Mouse (Mus musculus): ENCODE data around the gene Galntl6. TPM values are rescaled to one million over a fixed set of nuclear protein-coding genes. Genes with fewer than 3 reads are reported as not detected.

The Galntl6 gene
- polyA plus RNA-seq, 1 experiment from 2014 or later = 0.03 TPM

GRCm38 (mm10) chr8:57962286-57963110 is 949.9 kb downstream of the Galntl6 start:
- no peaks in the 10 kb centered on the region for H3K4me1 ChIP-seq (replicated peaks)
- H3K4me3 ChIP-seq (replicated peaks) = no peak overlapping the region
- H3K4me2 ChIP-seq = no peak overlapping the region
- WGBS (ENCODE audit: insufficient replicate concordance) = 49% methylated on average over 12 of the region's 12 CpGs
- H3K9ac ChIP-seq = no peak overlapping the region
- no peak overlapping the region for H3K27ac ChIP-seq
- DNase-seq (no peak), ATAC-seq (ENCODE audit: low read depth) (no peak)
- H3K27me3 ChIP-seq = no peaks in the 10 kb centered on the region
- no peaks in the 10 kb centered on the region for H3K9me3 ChIP-seq (replicated peaks)
- H3K36me3 ChIP-seq = no peaks in the 10 kb centered on the region

GRCm38 (mm10) chr8:57959136-57959535 is 953.3 kb downstream of the Galntl6 start:
- WGBS (ENCODE audit: insufficient replicate concordance) = 59% methylated on average over 3 of the region's 3 CpGs
- H3K9me3 ChIP-seq (replicated peaks) = no peaks in the 10 kb centered on the region; the same call in 1 of the 2 replicates
- H3K9ac ChIP-seq = no peak overlapping the region
- ATAC-seq (ENCODE audit: low read depth) = no peak
- no peak for DNase-seq
- no peak overlapping the region for H3K4me3 ChIP-seq (replicated peaks)
- no peaks in the 10 kb centered on the region for H3K36me3 ChIP-seq
- H3K27ac ChIP-seq = no peak overlapping the region
- H3K4me2 ChIP-seq = no peak overlapping the region
- H3K4me1 ChIP-seq (replicated peaks) = no peaks in the 10 kb centered on the region
- no peaks in the 10 kb centered on the region for H3K27me3 ChIP-seq

- DNase-seq (no peak), ATAC-seq (ENCODE audit: low read depth) (no peak)
- Histone ChIP-seq H3K4me1 (replicated peaks) (no peaks in the 10 kb centered on the region), H3K9ac (no peak overlapping the region), H3K4me2 (no peak overlapping the region), H3K4me3 (replicated peaks) (no peak overlapping the region), H3K36me3 (no peaks in the 10 kb centered on the region), H3K27me3 (no peaks in the 10 kb centered on the region), H3K27ac (no peak overlapping the region), H3K9me3 (replicated peaks) (no peaks in the 10 kb centered on the region; the same call in 1 of the 2 replicates)
- 51% methylated on average over 16 of the region's 16 CpGs for WGBS (ENCODE audit: insufficient replicate concordance)
Observed at GRCm38 (mm10) chr8:57958121-57958901, 954.1 kb downstream of the Galntl6 start.

GRCm38 (mm10) chr8:57955501-57955900 is 956.9 kb downstream of the Galntl6 start:
- H3K4me1 ChIP-seq (replicated peaks) = no peaks in the 10 kb centered on the region
- no peak overlapping the region for H3K4me3 ChIP-seq (replicated peaks)
- no peak overlapping the region for H3K4me2 ChIP-seq
- no peak overlapping the region for H3K9ac ChIP-seq
- no peaks in the 10 kb centered on the region; the same call in 1 of the 2 replicates for H3K9me3 ChIP-seq (replicated peaks)
- H3K27me3 ChIP-seq = no peaks in the 10 kb centered on the region
- WGBS (ENCODE audit: insufficient replicate concordance) = 70% methylated on average over 7 of the region's 7 CpGs
- no peaks in the 10 kb centered on the region for H3K36me3 ChIP-seq
- no peak for ATAC-seq (ENCODE audit: low read depth)
- H3K27ac ChIP-seq = no peak overlapping the region
- no peak for DNase-seq

GRCm38 (mm10) chr8:57941113-57941512 is 971.3 kb downstream of the Galntl6 start:
- Histone ChIP-seq H3K4me2 (no peak overlapping the region), H3K27ac (no peak overlapping the region), H3K9me3 (replicated peaks) (no peaks in the 10 kb centered on the region), H3K27me3 (no peaks in the 10 kb centered on the region), H3K4me1 (replicated peaks) (no peaks in the 10 kb centered on the region), H3K9ac (no peak overlapping the region), H3K4me3 (replicated peaks) (no peak overlapping the region), H3K36me3 (no peaks in the 10 kb centered on the region)
- 40% methylated on average over 2 of the region's 2 CpGs for WGBS (ENCODE audit: insufficient replicate concordance)
- DNase-seq = no peak
- no peak for ATAC-seq (ENCODE audit: low read depth)

GRCm38 (mm10) chr8:57939856-57940420 is 972.5 kb downstream of the Galntl6 start:
- no peak overlapping the region for H3K9ac ChIP-seq
- H3K27me3 ChIP-seq = no peaks in the 10 kb centered on the region
- 46% methylated on average over 5 of the region's 5 CpGs for WGBS (ENCODE audit: insufficient replicate concordance)
- no peaks in the 10 kb centered on the region for H3K36me3 ChIP-seq
- H3K4me1 ChIP-seq (replicated peaks) = no peaks in the 10 kb centered on the region
- no peak overlapping the region for H3K4me2 ChIP-seq
- no peaks in the 10 kb centered on the region for H3K9me3 ChIP-seq (replicated peaks)
- DNase-seq (no peak), ATAC-seq (ENCODE audit: low read depth) (no peak)
- no peak overlapping the region for H3K27ac ChIP-seq
- no peak overlapping the region for H3K4me3 ChIP-seq (replicated peaks)

- Histone ChIP-seq H3K4me1 (replicated peaks) (no peaks in the 10 kb centered on the region), H3K36me3 (no peaks in the 10 kb centered on the region), H3K9ac (no peak overlapping the region), H3K27me3 (no peaks in the 10 kb centered on the region), H3K4me3 (replicated peaks) (no peak overlapping the region), H3K27ac (no peak overlapping the region), H3K9me3 (replicated peaks) (no peaks in the 10 kb centered on the region), H3K4me2 (no peak overlapping the region)
- 19% methylated on average over 8 of the region's 8 CpGs for WGBS (ENCODE audit: insufficient replicate concordance)
- no peak for ATAC-seq (ENCODE audit: low read depth)
- no peak for DNase-seq
Observed at GRCm38 (mm10) chr8:57939177-57939855, 973.1 kb downstream of the Galntl6 start.

- H3K9ac ChIP-seq = no peak overlapping the region
- H3K4me1 ChIP-seq (replicated peaks) = no peaks in the 10 kb centered on the region
- H3K27me3 ChIP-seq = no peaks in the 10 kb centered on the region
- H3K9me3 ChIP-seq (replicated peaks) = no peaks in the 10 kb centered on the region
- H3K4me2 ChIP-seq = no peak overlapping the region
- H3K27ac ChIP-seq = no peak overlapping the region
- no peaks in the 10 kb centered on the region for H3K36me3 ChIP-seq
- no peak overlapping the region for H3K4me3 ChIP-seq (replicated peaks)
- 55% methylated on average over 6 of the region's 6 CpGs for WGBS (ENCODE audit: insufficient replicate concordance)
- no peak for ATAC-seq (ENCODE audit: low read depth)
- no peak for DNase-seq
Observed at GRCm38 (mm10) chr8:57927074-57927473, 985.4 kb downstream of the Galntl6 start.

- H3K36me3 ChIP-seq = no peaks in the 10 kb centered on the region
- no peak overlapping the region for H3K27ac ChIP-seq
- H3K9me3 ChIP-seq (replicated peaks) = no peaks in the 10 kb centered on the region
- WGBS (ENCODE audit: insufficient replicate concordance) = 67% methylated on average over 6 of the region's 6 CpGs
- no peak for DNase-seq
- H3K9ac ChIP-seq = no peak overlapping the region
- no peaks in the 10 kb centered on the region for H3K4me1 ChIP-seq (replicated peaks)
- no peak for ATAC-seq (ENCODE audit: low read depth)
- H3K27me3 ChIP-seq = no peaks in the 10 kb centered on the region
- H3K4me3 ChIP-seq (replicated peaks) = no peak overlapping the region
- H3K4me2 ChIP-seq = no peak overlapping the region
Observed at GRCm38 (mm10) chr8:57923556-57923955, 988.9 kb downstream of the Galntl6 start.

- no peaks in the 10 kb centered on the region for H3K4me1 ChIP-seq (replicated peaks)
- no peaks in the 10 kb centered on the region for H3K36me3 ChIP-seq
- no peak overlapping the region for H3K27ac ChIP-seq
- H3K9me3 ChIP-seq (replicated peaks) = no peaks in the 10 kb centered on the region
- 63% methylated on average over 6 of the region's 6 CpGs for whole genome bisulfite sequencing (ENCODE audit: insufficient replicate concordance)
- H3K4me3 ChIP-seq (replicated peaks) = no peak overlapping the region
- H3K27me3 ChIP-seq = no peaks in the 10 kb centered on the region
- no peak overlapping the region for H3K9ac ChIP-seq
- ATAC-seq (ENCODE audit: low read depth) (no peak), DNase-seq (no peak)
- H3K4me2 ChIP-seq = no peak overlapping the region
Observed at GRCm38 (mm10) chr8:57923130-57923529, 989.3 kb downstream of the Galntl6 start.
